Mouse (Mus musculus): ENCODE results near the gene Ugt1a2.
"Not testable (repeated sequence)": the region's sequence is repeated elsewhere in the genome, so short reads cannot be mapped to it uniquely, and the experiment has no call there.

The Ugt1a2 gene

DNA sequence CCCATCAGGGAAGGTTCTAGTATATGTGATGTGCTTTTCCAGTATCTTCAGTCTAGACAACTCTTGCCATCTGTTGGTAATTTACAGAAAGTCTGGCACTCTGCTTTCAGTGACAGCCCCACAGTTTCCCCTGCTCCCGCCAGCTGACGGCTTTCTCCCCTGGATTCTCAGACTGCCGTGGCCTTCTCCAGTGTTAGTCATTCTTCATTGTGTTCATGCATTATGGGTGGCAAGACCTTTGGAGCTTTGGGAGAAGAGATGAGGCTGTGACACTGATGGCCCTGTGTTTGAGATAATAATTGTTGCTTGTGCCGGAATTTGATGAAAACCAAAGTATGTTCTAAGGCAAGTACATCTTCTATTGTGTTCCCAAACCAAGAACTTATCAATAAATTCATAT is 18.2 kb downstream of the Ugt1a2 start:
- no peak for DNase-seq

DNA sequence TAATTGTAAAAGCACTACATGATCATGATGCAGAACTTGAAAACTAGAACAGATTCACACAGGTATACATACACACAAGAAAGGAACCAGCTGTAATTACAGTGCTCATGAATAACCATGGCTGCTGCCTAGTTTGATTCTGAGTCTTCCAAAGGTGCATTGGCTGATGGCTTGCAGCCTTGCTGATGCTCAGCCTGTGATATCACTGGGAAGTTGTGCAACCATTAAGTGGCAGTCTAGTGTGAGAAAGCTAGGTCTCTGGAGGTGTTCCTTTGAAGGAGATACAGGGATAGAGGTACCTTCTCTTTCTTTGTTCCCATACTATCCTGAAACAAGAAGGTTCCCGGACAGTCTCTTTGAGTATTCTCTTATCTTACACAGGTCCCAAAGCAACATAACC is 18.7 kb downstream of the Ugt1a2 start:
- no peak for DNase-seq

DNA sequence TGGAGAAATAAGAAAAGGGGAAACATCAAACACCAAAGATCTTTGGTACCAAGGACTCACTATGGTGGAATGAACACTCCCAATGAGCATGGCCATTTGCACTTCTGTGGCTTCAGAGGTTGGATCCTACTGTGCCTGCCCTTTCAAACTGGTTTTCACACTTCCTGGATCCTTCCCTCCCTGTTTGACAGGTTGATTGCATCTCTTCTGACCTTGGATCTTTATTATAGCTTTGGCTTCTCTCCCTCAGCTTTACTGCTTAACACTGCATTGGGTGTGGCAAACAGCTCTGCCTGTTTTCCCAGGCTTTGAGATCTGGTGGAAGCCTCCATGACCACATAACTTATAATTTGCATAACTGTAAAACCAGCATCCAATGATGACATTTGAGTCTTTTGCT is 19.9 kb downstream of the Ugt1a2 start:
- DNase-seq, result peak in 1 of 2 experiments; percentile 3

DNA sequence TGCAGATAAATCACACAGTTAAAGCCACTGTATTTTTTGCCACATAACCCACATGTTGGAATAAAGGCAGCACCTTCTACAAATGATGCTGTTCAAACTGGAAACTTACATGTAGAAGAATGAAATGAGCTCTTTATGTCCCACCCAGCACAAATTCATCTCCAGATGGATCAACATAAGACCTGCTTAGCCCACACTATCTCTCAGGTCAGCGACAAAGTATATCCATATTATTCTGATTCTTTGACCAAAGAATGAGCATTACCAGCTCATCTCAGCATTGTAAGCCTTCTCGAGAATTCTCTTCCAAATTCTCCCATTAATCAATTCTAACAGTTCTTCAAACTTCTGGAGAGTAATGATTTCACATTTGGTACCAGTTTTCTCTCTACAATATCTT is 21.8 kb downstream of the Ugt1a2 start:
- DNase-seq, result no peak

DNA sequence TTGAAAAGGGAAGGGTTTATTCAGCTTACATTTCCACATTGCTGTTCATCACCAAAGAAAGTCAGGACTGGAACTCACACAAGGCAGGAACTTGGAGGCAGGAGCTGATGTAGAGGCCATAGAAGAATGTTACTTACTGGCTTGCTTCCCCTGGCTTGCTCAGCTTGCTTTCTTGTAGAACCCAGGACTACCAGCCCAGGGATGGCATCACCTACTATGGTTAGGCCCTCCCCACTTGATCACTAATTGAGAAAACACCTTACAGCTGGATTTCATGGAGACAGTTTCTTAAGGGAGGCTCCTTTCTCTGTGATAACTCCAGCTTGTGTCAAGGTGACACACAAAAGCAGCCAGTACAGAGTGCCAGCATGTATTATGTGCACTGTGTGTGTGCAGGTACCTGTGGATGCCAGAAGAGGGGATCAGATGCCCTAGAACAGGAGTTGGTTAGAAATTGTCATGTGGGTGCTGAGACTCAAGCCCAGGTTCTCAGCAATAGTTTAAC is 22.7 kb downstream of the Ugt1a2 start:
- not testable (repeated sequence) for DNase-seq

DNA sequence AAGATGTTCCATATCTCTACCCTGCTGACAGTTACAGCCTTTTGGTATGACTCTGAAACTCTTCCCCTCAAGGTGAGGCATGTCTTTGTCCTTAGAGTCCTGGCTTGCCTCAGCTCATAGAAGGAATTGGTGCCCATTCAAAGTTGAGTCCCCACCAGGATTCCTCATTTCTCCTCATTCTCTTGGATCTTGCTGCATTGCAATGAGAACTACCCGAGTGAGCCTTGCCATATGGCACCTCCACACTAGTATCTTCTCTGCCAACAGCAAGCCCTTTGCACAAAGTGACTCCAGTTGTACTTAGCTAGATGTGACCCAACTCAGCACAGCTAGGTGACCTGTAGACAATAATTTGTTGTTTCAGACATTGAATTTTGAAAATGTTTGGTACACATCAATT is 23.2 kb downstream of the Ugt1a2 start:
- DNase-seq, result peak in 1 of 2 experiments; percentile 4

DNA sequence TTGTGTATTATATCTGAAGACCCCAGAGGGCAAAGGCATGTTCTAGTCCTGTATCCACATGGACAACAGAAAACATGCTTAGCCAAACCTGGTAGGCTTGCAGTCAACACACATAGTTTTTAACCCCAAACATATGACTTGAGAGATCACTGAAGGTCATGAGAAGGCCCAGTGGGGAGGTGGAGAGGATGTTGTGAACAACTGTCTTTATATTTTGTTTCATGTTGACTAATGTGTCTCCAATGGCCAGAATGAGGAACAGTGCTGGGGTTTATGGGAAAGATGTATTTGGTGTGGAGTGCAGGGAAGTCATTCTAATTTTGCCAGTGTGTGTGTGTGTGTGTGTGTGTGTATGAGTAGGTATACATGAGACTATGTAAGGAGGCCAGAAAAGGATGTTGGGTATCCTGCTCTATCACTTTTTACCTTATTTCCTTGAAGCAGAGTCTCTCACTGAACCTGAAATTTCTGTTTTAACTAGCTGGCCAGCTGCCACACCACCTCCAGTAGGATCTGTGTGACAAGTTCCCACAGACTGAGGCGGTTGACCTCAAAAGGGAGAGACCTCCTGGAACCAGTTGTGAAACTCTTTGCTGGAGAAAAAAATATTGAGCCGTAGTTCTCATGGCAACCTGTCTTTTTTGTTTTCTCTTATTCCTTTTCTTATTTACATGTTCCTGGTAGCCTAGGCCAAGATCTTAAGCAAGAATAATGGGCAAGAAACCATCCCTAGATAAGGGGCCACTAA is 23.8 kb downstream of the Ugt1a2 start:
- DNase-seq, result peak; percentile 16 to 25

DNA sequence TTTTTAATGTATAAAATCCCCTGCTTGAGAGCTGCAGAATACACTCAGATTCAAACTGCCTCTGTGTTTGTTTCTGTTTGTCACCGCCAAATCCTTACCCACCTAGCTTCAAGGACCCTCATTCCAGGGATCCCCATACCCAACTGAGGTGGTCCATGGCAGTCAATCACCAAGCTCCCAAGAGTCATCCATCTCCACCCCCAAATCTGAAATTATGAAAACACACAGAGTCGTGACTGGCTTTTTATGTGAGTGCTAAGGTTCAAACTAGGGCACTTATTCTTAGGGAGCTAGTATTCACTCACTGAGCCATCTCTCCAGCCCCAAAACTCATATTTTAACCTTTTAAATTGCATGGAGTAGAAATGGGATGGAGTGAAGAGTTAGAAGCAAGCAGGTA is 24.9 kb downstream of the Ugt1a2 start:
- DNase-seq, result not testable (repeated sequence)

DNA sequence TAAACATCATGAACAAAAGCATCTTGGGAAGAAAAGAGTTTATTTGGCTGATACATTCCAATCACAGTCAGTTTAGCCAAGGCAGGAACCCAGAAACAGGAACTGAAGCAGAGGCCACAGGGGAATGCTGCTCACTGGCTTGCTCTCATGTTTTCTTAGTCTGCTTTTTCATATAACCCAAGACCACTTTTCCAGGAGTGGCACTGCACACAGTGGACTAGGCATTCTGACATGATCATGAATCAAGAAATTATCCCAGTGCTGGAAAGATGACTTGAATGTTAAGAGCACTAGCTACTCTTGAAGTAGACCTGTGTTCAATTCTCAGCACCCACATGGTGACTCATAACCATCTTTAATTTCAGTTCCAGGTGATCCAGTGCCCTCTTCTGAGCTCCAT is 25.3 kb downstream of the Ugt1a2 start:
- peak in 1 of 2 experiments; percentile 3 for DNase-seq

DNA sequence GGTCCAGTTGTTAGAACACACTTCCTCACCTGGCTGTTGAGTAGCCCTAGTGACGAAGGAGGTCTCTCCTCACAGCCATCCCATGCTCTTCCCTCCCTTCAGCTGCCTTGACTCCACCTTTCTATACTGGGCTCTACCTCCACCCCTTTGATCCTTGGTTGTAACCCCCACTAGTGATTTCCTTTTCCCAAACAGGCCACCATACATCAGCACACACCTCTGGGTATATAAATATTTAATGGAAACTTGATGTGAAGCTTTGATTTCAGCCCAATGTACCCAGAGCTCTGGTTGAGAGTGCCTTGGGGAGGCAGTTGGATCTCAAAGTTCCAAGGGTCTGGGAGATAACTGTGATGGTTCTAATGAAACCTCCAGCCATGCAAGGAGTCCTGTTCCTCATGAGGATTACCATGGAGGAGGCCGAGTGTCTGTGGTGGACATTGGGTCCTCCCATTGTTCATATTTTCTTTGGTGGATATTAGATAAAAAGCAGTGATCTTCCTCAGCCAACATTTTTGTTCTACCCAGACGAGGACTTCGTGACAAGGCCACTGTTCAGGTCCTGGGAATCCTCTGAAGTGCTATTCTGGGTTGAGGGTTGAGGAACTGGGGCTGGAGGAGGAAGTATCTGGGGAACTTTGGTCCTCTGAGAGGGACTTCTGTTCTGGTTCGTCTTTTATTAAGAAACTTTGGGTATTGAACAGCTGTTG is 26.4 kb downstream of the Ugt1a2 start, which contains the start of gene Mroh2a:
Gene Mroh2a (plus strand): TSS at position 317 of the 710 bp plus-strand sequence.
- peak; percentile 3 to 6 for DNase-seq

DNA sequence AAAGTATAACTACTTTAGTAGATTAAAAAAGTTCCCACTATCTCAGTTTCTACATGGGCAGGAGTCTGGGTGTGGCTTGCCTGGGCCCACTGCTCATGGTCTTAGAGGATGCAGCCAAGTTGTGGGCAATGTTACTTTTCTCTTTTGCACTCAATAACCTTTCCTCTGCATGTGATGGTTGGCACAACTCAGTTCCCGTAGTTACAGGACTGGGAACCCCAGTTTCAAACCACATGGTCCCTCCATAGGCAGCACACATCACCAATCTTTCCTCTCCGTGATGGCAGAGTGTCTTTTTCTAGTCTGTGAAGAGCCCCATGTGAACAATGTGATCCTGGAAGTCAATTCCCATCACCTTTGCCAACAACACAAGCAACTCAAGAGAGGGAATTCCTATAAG is 27.1 kb downstream of the Ugt1a2 start:
- DNase-seq, result no peak

DNA sequence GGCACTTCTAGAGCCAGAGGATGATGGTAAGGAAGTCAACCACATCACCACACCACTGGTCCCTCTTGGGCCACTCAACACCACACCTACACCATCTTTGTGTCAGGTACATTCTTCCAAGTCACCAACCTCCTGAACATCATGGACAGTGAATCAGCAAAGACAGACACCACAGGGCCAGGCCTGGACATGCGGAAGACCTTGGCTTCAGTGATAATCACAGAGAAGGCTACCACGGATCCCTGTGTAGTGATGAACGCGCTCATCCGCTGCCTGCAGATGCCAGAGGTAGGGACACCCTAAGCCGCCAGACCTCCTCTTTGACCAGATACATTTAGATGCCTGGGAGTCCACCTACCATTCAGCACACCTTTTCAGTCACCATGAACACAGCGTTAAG is 27.7 kb downstream of the Ugt1a2 start:
- peak; percentile 5 to 8 for DNase-seq

DNA sequence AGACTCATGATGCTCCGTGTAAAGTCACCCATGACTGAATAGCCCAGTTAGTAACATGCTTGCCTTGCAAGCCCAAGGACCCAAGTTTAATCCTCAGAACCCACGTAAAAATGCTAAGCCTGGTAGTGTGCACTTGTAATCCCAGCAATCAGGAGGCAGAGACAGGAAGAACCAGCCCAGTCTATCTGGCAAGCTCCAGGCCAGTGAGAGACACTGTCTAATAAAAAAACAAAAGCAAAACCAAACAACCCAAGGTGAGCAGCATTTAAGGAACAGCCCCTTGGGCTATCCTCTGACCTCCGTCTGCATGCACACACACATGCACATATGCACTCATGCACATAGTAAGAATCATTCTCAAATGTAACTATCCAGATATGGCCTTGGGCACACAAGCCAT is 29.2 kb downstream of the Ugt1a2 start:
- no peak for DNase-seq

DNA sequence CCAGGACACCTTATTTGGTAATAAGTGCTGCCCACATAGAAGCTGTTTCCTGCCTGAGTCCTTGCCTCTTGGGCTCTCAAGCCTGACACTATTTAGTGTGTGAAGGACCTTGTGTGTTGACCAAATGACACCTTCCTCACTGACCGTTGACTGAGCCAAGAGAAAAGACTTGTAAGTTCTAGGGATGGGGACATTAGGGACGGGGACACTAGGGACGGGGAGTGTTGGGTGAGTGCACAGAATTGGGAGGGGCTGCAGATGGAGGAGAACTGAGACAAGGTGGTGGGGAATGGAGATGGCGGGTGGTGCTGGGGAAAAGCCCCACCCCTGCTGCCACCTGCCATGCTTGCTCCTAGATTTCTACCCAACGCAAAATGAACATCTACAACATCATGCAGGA is 29.6 kb downstream of the Ugt1a2 start:
- peak in 1 of 2 experiments; percentile 3 for DNase-seq

DNA sequence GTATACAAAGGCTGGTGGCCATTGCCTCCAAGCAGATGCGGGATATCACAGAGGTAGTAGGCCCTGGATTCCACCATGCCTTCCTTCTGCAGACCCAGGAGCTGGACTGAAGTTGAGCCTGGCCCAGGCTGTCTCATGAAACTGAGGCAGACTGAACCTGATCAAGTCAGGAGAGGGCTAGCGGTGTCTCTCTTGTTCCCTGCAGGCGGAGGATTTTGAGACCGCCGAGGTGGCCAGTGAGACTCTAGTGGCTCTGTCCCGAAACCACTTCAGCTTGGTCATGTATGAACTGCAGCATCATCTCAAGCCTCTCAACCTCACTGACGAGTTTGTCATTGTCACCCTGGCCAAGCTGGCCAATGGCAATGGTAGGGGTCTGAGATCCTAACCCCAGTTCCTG is 30.0 kb downstream of the Ugt1a2 start:
- peak in 1 of 2 experiments; percentile 4 for DNase-seq

DNA sequence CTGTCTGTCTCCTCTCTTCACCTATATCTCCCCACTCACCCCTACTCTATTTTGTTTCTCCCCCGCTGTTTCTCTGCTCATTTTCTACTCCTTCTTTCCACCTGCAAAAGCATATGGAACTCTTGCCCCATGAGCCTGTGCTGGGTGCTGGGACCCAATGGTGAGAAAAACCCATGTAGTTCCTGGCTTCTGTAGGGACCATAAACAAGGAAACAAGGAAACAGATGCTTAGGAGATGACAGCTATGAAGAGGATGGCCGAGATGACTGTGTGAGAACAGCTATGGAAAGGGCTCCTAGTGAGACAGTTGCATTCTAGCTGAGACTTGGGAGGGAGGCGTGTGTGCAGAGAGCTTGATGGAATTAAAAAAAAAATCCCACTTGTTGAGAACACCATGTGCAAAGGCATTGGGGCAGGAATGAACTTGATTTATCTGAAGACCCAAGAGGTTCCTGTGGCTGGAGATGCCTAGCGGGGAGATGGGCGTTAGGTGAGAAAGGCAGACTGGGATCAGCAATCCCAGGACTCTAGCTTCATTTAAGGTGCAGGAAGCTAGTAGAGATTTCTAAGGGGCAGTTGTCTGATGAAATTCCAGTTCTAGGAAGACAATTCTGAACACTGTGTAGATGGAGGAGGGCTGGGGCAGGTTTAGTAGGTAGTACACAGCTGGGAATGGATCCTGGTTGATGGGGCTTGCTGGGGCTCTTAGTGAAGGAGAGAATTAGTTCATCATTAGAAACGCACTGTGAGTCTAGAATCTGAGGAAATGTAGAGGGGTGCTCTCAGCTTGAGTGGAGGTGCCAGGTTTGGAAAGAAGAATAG is 30.8 kb downstream of the Ugt1a2 start:
- DNase-seq, result no peak

DNA sequence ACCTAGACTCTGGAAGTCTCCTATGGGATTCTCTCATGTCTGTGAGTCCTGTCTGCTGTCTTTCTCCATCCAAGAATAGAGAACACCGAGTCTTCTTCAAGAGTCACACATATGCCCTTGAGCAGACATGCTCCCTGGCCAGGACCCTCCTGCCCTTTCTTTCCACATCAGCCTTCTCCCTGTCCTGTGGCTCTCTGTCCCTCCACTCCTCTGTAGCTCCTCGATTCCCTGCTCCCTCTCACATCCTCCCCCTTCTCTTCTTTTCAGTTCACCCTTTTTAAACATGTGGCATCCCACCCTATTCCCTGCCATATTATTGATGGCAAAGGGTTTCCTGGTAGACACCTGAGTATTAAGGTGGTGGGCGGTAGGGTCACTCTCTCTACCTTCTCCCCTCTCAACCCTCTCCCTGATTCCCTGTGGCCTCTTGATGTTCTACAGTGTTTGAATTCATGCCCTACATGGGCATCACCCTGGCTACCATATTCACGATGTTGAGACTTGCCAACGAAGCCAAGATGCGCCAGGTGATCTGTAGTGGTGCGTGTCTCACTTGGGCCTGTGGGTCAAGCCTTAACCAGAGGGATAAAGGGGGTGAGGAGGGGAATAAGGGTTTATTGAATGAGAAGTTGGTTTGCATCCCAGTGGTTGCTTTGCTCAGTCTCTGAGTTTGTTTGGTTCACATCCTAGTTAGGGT is 31.6 kb downstream of the Ugt1a2 start:
- peak in 1 of 2 experiments; percentile 4 for DNase-seq

DNA sequence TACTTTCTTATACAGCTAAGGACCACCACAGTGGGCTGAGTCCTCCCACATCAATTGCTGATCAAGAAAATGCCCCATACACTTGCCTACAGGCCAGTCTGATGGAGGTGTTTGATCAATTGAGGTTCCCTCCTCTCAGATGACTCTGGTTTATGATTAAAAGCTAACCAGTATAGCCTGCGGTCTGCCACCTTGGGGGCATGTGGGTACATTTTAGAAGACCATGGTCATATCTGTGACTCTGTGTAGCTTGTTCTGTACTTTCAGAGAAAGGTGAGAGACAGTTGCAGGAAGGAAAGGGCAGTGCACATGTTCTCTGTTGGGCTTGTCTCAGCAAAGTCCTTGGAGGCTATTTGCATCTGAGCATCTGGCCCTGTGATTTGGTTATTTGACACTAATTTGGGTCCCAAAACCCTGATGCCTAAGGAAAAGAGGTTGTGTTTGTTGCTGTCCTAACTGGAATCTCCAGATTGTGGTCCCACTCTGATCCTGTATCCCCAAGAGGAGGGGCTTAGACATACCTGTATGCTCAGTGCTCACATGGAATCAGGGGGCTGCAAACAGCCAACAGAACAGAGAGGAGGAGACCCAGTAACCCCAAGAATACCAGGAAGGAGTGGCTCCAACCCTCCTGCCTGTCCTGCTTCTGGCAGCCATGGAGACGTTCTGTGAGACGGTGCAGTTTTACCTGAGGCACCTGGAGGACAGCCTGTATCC is 32.4 kb downstream of the Ugt1a2 start:
- DNase-seq, result no peak

DNA sequence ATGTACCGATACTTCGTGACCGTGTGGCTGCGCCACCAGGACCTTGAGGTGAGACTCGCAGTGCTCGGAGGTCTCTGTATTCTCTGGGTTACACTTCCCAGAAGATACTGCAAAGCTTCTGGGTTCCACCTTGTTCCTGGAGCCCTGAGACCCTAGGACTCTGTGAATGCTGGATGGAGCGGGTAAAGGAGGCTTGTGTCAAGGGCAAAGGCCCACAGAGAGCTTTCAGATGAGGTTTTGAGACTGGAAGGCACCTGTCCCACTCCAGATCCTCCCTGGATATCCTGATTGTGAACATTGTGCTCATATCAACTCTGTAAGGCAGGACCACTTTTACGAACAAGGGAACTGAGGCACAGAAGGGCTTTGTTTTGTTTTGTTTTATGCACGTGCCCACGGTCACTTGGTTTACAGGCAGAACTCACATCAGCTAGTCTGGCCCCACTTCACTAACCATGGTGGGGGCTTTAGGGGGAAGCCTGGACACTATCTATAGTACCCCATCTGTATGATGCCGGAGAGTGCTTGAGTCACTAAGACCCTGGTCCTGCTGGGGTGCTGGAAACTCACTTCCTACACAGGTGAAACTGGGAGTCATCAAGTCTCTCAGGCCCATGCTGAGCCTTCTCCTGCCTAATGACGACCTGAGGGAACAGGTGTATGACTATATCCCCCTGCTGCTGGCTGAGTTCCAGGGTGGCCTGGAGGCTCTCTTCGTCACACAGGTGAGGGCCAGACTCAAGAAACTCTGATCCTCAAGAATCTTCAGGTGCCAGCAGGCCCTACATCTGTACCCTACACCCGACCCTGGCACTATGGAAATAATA is 33.2 kb downstream of the Ugt1a2 start:
- DNase-seq, result peak in 1 of 2 experiments; percentile 10

DNA sequence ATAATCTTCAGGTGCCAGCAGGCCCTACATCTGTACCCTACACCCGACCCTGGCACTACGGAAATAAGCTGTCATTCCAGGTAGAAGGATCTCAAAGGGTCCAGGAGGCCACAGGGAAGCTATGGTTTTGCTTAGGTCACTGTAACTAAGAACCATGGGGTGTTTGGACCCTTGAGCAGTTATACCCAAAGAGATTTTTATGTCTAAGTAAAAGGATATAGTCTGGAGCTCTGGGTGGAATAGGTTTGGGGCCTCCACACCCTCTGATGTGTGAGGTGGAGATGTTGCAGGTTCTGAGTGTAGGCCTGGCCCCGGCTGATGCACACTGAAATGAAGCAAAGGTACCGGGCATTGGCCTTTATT is 33.8 kb downstream of the Ugt1a2 start:
- no peak for DNase-seq

DNA sequence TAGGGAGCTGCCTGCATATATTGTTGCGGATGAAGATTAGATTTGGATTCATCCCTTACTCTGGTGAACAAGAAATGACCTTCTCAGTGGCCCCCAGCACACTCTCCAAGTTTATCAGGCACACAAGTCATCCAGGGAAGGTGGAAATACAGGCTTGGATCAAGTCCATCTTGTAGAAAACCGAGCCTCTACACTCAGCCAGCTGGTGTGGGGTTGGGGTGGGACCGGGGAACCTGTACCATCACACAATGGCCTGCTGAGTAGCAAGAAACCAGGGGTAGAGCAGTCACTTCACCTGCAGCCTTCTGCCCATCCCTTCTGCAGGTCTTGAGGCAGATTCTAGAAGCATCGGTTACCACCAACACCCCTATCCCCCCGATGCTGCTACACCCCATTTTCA is 34.2 kb downstream of the Ugt1a2 start:
- no peak for DNase-seq
